Mouse (Mus musculus) T-helper 17 cell (primary cell): ENCODE data around the gene Oxt.

Source experiments
- in situ Hi-C, 2 experiments: fragments of 300-600 bp; cut with MboI, MseI; formaldehyde crosslinking; loops; 1 replicate in 1 of 2; 2 replicates in 1 of 2; pipeline ENCODE4 v1.15.1; 2025; ENCODE audit warnings: high pct_unique_total_duplicates in 2 of 2

Gene Oxt

GRCm38 (mm10) chr2:130575873-130576272, at the start of gene Oxt:
Gene Oxt, plus strand, starts transcription at chr2:130576173.
- in situ Hi-C loops: loop anchor here in 1 of 2 experiments (5.0 kb wide), 1 partner anchor 91 kb away; the partner anchor contains the start of gene Itpa

- in situ Hi-C loops: no loop called here
Measured at GRCm38 (mm10) chr2:130528457-130528856, 47.5 kb upstream of the Oxt start.

- in situ Hi-C loops: no loop called here
Measured at GRCm38 (mm10) chr2:130529290-130529689, 46.7 kb upstream of the Oxt start.

GRCm38 (mm10) chr2:130529925-130530324, 46.0 kb upstream of the Oxt start:
- in situ Hi-C loops: loop anchor here in 1 of 2 experiments (5.0 kb wide), 1 partner anchor 78 kb away; the partner anchor contains the start of gene Ptpra

- in situ Hi-C loops: loop anchor here in 1 of 2 experiments (5.0 kb wide), 1 partner anchor 80 kb away; the partner anchor contains the start of gene Ptpra
Measured at GRCm38 (mm10) chr2:130532201-130532600, 43.8 kb upstream of the Oxt start.

GRCm38 (mm10) chr2:130535017-130535416, 41.0 kb upstream of the Oxt start:
- in situ Hi-C loops: no loop called here

GRCm38 (mm10) chr2:130536890-130537289, 39.1 kb upstream of the Oxt start:
- in situ Hi-C loops: no loop called here

GRCm38 (mm10) chr2:130538876-130539546, 37.0 kb upstream of the Oxt start:
- in situ Hi-C loops: no loop called here

GRCm38 (mm10) chr2:130540266-130540665, 35.7 kb upstream of the Oxt start:
- in situ Hi-C loops: no loop called here

- in situ Hi-C loops: no loop called here
Measured at GRCm38 (mm10) chr2:130546957-130547356, 29.0 kb upstream of the Oxt start.

GRCm38 (mm10) chr2:130554841-130555240, 21.1 kb upstream of the Oxt start:
- in situ Hi-C loops: loop anchor here in 1 of 2 experiments (10.0 kb wide), 1 partner anchor 120 kb away; no protein-coding TSS in a partner anchor

GRCm38 (mm10) chr2:130556292-130556691, 19.7 kb upstream of the Oxt start:
- in situ Hi-C loops: loop anchor here in 1 of 2 experiments (10.0 kb wide), 1 partner anchor 121 kb away; no protein-coding TSS in a partner anchor

- in situ Hi-C loops: loop anchor here in 1 of 2 experiments (10.0 kb wide), 1 partner anchor 123 kb away; no protein-coding TSS in a partner anchor
Measured at GRCm38 (mm10) chr2:130557462-130557861, 18.5 kb upstream of the Oxt start.

- in situ Hi-C loops: loop anchor here in 1 of 2 experiments (10.0 kb wide), 1 partner anchor 123 kb away; no protein-coding TSS in a partner anchor
Measured at GRCm38 (mm10) chr2:130558015-130558414, 18.0 kb upstream of the Oxt start.

GRCm38 (mm10) chr2:130563212-130564055, 12.5 kb upstream of the Oxt start, which contains the start of gene Mrps26:
Gene Mrps26, plus strand, starts transcription at chr2:130563742.
- in situ Hi-C loops: no loop called here

GRCm38 (mm10) chr2:130564063-130564462, 11.9 kb upstream of the Oxt start:
- in situ Hi-C loops: no loop called here

- in situ Hi-C loops: no loop called here
Measured at GRCm38 (mm10) chr2:130564983-130565382, 11.0 kb upstream of the Oxt start.

GRCm38 (mm10) chr2:130568921-130569320, 7.1 kb upstream of the Oxt start:
- in situ Hi-C loops: no loop called here

GRCm38 (mm10) chr2:130569926-130570325, 6.0 kb upstream of the Oxt start:
- in situ Hi-C loops: loop anchor here in 1 of 2 experiments (5.0 kb wide), 1 partner anchor 288 kb away; the partner anchor contains the start of gene Idh3b

GRCm38 (mm10) chr2:130574960-130575359, 1.0 kb upstream of the Oxt start:
- in situ Hi-C loops: loop anchor here (5.0 kb wide), 2 partner anchors 92 to 293 kb away; partner anchors contain the start of genes Idh3b (in 1 of the 2) and Itpa (in 1 of the 2)

GRCm38 (mm10) chr2:130576564-130576963, 591 bp downstream of the Oxt start:
- in situ Hi-C loops: loop anchor here in 1 of 2 experiments (5.0 kb wide), 1 partner anchor 91 kb away; the partner anchor contains the start of gene Itpa
